ENCODE assay signal across 13 mouse cellular contexts in genomic region chr7:64631131-64631530, GRCm38 (mm10).
A peak's percentile ranks its signal among the peaks of the same experiment; 100 is the strongest.
DNase-seq lines count a peak whose midpoint lies in the region; ATAC-seq and TF ChIP-seq lines count a peak whose summit lies in the region.
"Had no signal": no experiment of that assay in that cellular context is flagged by ENCODE, and none has a peak within 500 bp of the region (broad histone marks: within the 10 kb centered on the region; RNA-seq: fewer than 3 reads in every experiment).

No protein-coding gene starts in this region.

- TF ChIP-seq POLR2A in cortical plate, adult 2 months (IDR thresholded peaks at IDR 0.05; ENCODE audit: extremely low read depth, insufficient read depth, low read length), result no peak

- H3K9me3 ChIP-seq in limb, embryonic 12.5 days, result 0 out of 2 replicates have a peak, but pooled peaks cover 5% of the 10 kb centered on the region
- H3K9me3 ChIP-seq in kidney, embryonic 15.5 days (replicated peaks), result no peaks in the 10 kb centered on the region
- H3K9me3 ChIP-seq: forebrain, embryonic 12.5 days; heart, embryonic 13.5 days; lung, embryonic 15.5 days had no signal

- no peak overlapping the region for H3K4me2 ChIP-seq in limb, embryonic 12.5 days
- no peak overlapping the region for H3K4me2 ChIP-seq in kidney, embryonic 15.5 days
- H3K4me2 ChIP-seq: forebrain, embryonic 12.5 days; heart, embryonic 13.5 days; lung, embryonic 15.5 days had no signal

- no peak overlapping the region for H3K9ac ChIP-seq in limb, embryonic 12.5 days (replicated peaks)
- H3K9ac ChIP-seq in kidney, embryonic 15.5 days, result no peak overlapping the region
- H3K9ac ChIP-seq: forebrain, embryonic 12.5 days; heart, embryonic 13.5 days; lung, embryonic 15.5 days had no signal

- H3K36me3 ChIP-seq in limb, embryonic 12.5 days, result no peaks in the 10 kb centered on the region
- no peaks in the 10 kb centered on the region for H3K36me3 ChIP-seq in kidney, embryonic 15.5 days
- H3K36me3 ChIP-seq: heart, embryonic 13.5 days; lung, embryonic 15.5 days had no signal

- peak; percentile 29 for ATAC-seq in frontal cortex, adult (ENCODE audit: low TSS enrichment)
- ATAC-seq in limb, embryonic 12.5 days (ENCODE audit: insufficient number of reproducible peaks, insufficient read depth, low FRiP score, low TSS enrichment, low read depth), result no peak
- no peak for ATAC-seq in megakaryocyte progenitor cell, adult 5-6 weeks (replicated peaks; ENCODE audit: poor library complexity)
- ATAC-seq in kidney, embryonic 15.5 days (replicated peaks; ENCODE audit: low FRiP score), result no peak

- peak overlapping the region; percentile 66 for H3K27ac ChIP-seq in cortical plate, adult 2 months (ENCODE audit: insufficient read depth, low read length)
- H3K27ac ChIP-seq in limb, embryonic 12.5 days, result peak overlapping the region; percentile 83
- H3K27ac ChIP-seq in kidney, embryonic 15.5 days, result no peak overlapping the region
- H3K27ac ChIP-seq: forebrain, embryonic 12.5 days; heart, embryonic 13.5 days; lung, embryonic 15.5 days had no signal

- H3K27me3 ChIP-seq in limb, embryonic 12.5 days, result no peaks in the 10 kb centered on the region
- H3K27me3 ChIP-seq in kidney, embryonic 15.5 days, result no peaks in the 10 kb centered on the region
- H3K27me3 ChIP-seq: heart, embryonic 13.5 days; lung, embryonic 15.5 days had no signal

- no peak overlapping the region for H3K4me3 ChIP-seq in cortical plate, adult 2 months (ENCODE audit: insufficient read depth, low read length)
- H3K4me3 ChIP-seq in limb, embryonic 12.5 days (replicated peaks), result no peak overlapping the region
- H3K4me3 ChIP-seq in kidney, embryonic 15.5 days (replicated peaks), result no peak overlapping the region
- H3K4me3 ChIP-seq: forebrain, embryonic 12.5 days; heart, embryonic 13.5 days; lung, embryonic 15.5 days had no signal

- DNase-seq in frontal cortex, adult 2 months (ENCODE audit: extremely low spot score in 1 of 2, low spot score in 1 of 2), result no peak
- DNase-seq in cerebellum, adult 11-12 months, result peak; percentile 86
- no peak for DNase-seq in kidney, postnatal 10 days
- DNase-seq: liver; thymus, adult 18-20 months had no signal

- H3K4me1 ChIP-seq in cortical plate, adult 2 months (ENCODE audit: control insufficient read depth, insufficient read depth, low read length), result peaks cover 33% of the 10 kb centered on the region
- peaks cover 32% of the 10 kb centered on the region for H3K4me1 ChIP-seq in limb, embryonic 12.5 days (replicated peaks)
- H3K4me1 ChIP-seq in kidney, embryonic 15.5 days, result peaks cover 7% of the 10 kb centered on the region; the same call in 1 of the 2 replicates
- H3K4me1 ChIP-seq: lung, embryonic 15.5 days had no signal

- WGBS in limb, embryonic 12.5 days, result 52% methylated on average over 6 of the region's 6 CpGs
- 65% methylated on average over 6 of the region's 6 CpGs for WGBS in kidney, embryonic 15.5 days

- no peak for TF ChIP-seq CTCF in cortical plate, adult 2 months (IDR thresholded peaks at IDR 0.05; ENCODE audit: extremely low read depth, insufficient read depth, low read length)
